Mouse (Mus musculus): Measurements from ENCODE around the gene Trh.

DNA sequence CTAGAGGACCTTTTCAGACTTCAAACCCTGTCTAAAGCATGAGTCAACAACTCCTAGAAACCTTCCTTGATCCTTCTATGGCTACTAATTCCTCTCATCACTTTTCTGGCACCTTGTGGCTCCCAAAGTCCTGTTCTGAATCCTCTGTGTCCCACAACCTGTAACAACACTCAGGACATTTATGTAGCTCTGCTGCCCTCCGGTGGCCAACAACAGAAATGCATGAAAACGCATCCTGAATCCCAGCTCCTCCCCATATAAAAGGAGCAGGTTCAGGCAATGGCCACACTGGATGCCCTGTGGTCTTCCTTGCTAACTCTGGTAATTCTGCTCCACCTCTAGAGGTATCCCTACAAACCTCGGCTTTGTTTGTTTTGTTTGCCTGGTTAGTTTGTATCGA, 24.6 kb upstream of the Trh start:
- TF ChIP-seq CTCF (IDR thresholded peaks at IDR 0.05; ENCODE audit: borderline replicate concordance, insufficient read depth, low read length), result peak; percentile 73; the same call in 1 of the 2 replicates
- TF ChIP-seq POLR2A (IDR thresholded peaks at IDR 0.05; ENCODE audit: low read depth, low read length), result no peak
